Mouse (Mus musculus) liver, embryonic 16.5 days (tissue): ENCODE measurements around the gene Nkap. TPM values are rescaled to one million over a fixed set of nuclear protein-coding genes. Genes with fewer than 3 reads are reported as not detected.
"Not testable (repeated sequence)": the region's sequence is repeated elsewhere in the genome, so short reads cannot be mapped to it uniquely, and the experiment has no call there.

Experiments used
- ATAC-seq: fragments of 200-750 bp; cut with Nextera tagmentation; 2 replicates; pipeline ENCODE4 v1.8.0; 2017; ENCODE audit warnings: low read depth, mild to moderate bottlenecking, moderate number of reproducible peaks, moderate library complexity
- H3K27ac ChIP-seq: fragments of 300-500 bp; sonication (generic); 2 replicates; pipeline ENCODE4 v1.5.1; 2014; ENCODE audit warnings: mild to moderate bottlenecking, low read length
- H3K27me3 ChIP-seq: fragments of 300-500 bp; sonication (generic); 2 replicates; pipeline ENCODE4 v1.6.1; 2014; ENCODE audit warnings: low read depth, low read length, mixed read lengths; ENCODE audit not compliant: control insufficient read depth, insufficient read depth
- H3K36me3 ChIP-seq: fragments of 300-500 bp; sonication (generic); 2 replicates; pipeline ENCODE4 v1.6.1; 2014; ENCODE audit warnings: mild to moderate bottlenecking; ENCODE audit not compliant: control insufficient read depth, insufficient read depth
- H3K4me1 ChIP-seq: fragments of 300-500 bp; sonication (generic); 2 replicates; pipeline ENCODE4 v1.6.1; 2014; ENCODE audit warnings: low read depth, low read length, mixed read lengths; ENCODE audit not compliant: control insufficient read depth
- H3K4me2 ChIP-seq: fragments of 300-500 bp; sonication (generic); 2 replicates; pipeline ENCODE4 v1.6.1; 2014; ENCODE audit warnings: low read depth, low read length, mixed read lengths
- H3K4me3 ChIP-seq: fragments of 300-500 bp; sonication (generic); 2 replicates; pipeline ENCODE4 v1.5.1; 2014; ENCODE audit warnings: low read depth, mild to moderate bottlenecking, low read length
- H3K9ac ChIP-seq: fragments of 300-500 bp; sonication (generic); 2 replicates; pipeline ENCODE4 v1.6.1; 2014; ENCODE audit warnings: low read depth, low read length
- H3K9me3 ChIP-seq: fragments of 300-500 bp; sonication (generic); replicated peaks from 2 replicates; pipeline ENCODE4 v1.6.1; 2016; ENCODE audit warnings: low read length; ENCODE audit not compliant: control insufficient read depth
- WGBS: fragments of 180-500 bp; shearing (Covaris S2); extraction: QIAGEN DNeasy Blood & Tissue Kit; methylation state at CpG from one replicate; pipeline ENCODE4 v1.1.7; 2014; ENCODE audit not compliant: insufficient replicate concordance; 5-methylcytosine and 5-hydroxymethylcytosine counted together
- polyA plus RNA-seq: library from polyadenylated mRNA; unstranded; fragments of >200 nt; fragmentation: Nextera tagmentation; extraction: Ambion mirVana; gene quantifications from 2 replicates; pipeline ENCODE4 v1.2.1, GENCODE M21; 2015

The Nkap gene
- polyA plus RNA-seq, 1 experiment from 2014 or later, result 5.1 TPM

DNA sequence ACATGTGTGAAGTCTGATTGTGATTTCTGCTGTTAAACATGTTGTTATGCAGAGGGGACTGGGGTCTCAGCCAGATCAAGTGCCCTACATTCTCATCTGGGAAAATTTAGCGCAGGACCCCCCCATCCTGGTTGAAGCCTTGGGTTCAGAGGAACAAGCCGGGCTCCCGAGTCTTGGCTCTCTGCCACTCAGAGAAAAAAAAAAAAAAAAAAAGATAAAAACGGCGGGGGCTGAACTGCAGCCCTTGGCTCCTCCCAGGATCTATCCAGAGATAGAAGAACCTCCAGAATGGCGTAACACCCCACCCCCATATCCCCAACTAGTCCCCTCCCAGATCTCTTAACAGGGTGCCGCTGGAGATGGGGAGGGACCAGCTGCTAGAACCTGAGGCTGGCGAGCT is 57.8 kb downstream of the Nkap start:
- H3K4me1 ChIP-seq, H3K27ac ChIP-seq, H3K27me3 ChIP-seq, ATAC-seq, H3K36me3 ChIP-seq, H3K9ac ChIP-seq, H3K9me3 ChIP-seq, H3K4me3 ChIP-seq, H3K4me2 ChIP-seq: not testable (repeated sequence)
- 31% methylated on average over 8 of the region's 8 CpGs for WGBS

GRCm38 (mm10) chrX:37190755-37191104 is 64.1 kb downstream of the Nkap start:
- Histone ChIP-seq H3K27ac (no peak overlapping the region), H3K27me3 (no peaks in the 10 kb centered on the region), H3K4me1 (no peaks in the 10 kb centered on the region; the same call in 1 of the 2 replicates), H3K9ac (peak overlapping the region; percentile 53), H3K4me2 (peak overlapping the region; percentile 76), H3K9me3 (no peaks in the 10 kb centered on the region), H3K4me3 (peak overlapping the region; percentile 72), H3K36me3 (no peaks in the 10 kb centered on the region)
- no peak for ATAC-seq
- 16% methylated on average over 20 of the region's 20 CpGs for WGBS

DNA sequence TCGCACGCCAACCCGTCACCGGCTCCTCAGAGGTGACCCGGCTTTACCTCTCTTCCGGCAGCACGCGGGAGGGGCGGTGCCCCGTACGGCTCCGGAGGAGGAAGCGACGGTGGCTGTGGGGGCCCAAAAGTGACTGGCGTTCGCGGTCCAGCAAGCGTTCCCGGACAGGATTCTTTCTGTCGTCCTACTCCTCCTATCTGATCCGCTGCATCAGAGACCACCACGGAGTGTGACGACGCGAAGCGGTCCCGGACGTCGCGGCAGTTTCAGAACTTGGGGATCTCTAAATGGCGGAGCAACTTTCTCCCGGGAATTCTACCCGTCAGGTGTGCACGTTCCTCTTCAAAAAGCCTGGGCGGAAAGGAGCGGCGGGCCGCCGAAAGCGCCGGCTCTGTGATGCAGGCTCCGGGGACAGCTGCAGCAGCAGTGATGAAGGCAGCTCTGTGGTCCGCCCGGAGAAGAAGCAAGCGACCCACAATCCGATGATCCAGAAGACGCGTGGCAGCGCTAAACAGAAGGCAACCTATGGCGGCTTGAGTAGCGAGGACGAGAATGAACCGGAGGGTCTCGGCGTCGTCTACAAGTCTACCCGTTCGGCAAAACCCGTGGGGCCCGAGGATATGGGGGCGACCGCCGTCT is 64.6 kb downstream of the Nkap start, which contains the start of the genes Ndufa1 and Rnf113a1:
Gene Ndufa1 (minus strand): TSS at position 59 of the 639 bp plus-strand sequence.
Gene Rnf113a1 (plus strand): TSS at position 141 of the 639 bp plus-strand sequence.
- 15% methylated on average over 63 of the region's 63 CpGs for WGBS

GRCm38 (mm10) chrX:37191744-37192379 is 65.3 kb downstream of the Nkap start:
- no peaks in the 10 kb centered on the region; the same call in 1 of the 2 replicates for H3K4me1 ChIP-seq
- no peaks in the 10 kb centered on the region for H3K9me3 ChIP-seq
- H3K9ac ChIP-seq, result peak overlapping the region; percentile 64
- ATAC-seq, result no peak
- H3K27me3 ChIP-seq, result no peaks in the 10 kb centered on the region
- H3K4me3 ChIP-seq, result peak overlapping the region; percentile 72
- H3K27ac ChIP-seq, result no peak overlapping the region
- H3K36me3 ChIP-seq, result no peaks in the 10 kb centered on the region
- 18% methylated on average over 28 of the region's 28 CpGs for WGBS
- peak overlapping the region; percentile 76 for H3K4me2 ChIP-seq

More for the DNA sequence above, 64.6 kb downstream of the Nkap start, which contains the start of the genes Ndufa1 and Rnf113a1:
- no peaks in the 10 kb centered on the region for H3K36me3 ChIP-seq
- peak; percentile 90 for ATAC-seq
- H3K27ac ChIP-seq, result no peak within 1 kb of the TSS
- H3K9ac ChIP-seq, result peak within 1 kb of the TSS; percentile 64
- H3K27me3 ChIP-seq, result no peaks in the 10 kb centered on the region
- H3K9me3 ChIP-seq, result no peaks in the 10 kb centered on the region
- H3K4me3 ChIP-seq, result peak within 1 kb of the TSS; percentile 72
- no peaks in the 10 kb centered on the region; the same call in 1 of the 2 replicates for H3K4me1 ChIP-seq
- H3K4me2 ChIP-seq, result peak within 1 kb of the TSS; percentile 76

DNA sequence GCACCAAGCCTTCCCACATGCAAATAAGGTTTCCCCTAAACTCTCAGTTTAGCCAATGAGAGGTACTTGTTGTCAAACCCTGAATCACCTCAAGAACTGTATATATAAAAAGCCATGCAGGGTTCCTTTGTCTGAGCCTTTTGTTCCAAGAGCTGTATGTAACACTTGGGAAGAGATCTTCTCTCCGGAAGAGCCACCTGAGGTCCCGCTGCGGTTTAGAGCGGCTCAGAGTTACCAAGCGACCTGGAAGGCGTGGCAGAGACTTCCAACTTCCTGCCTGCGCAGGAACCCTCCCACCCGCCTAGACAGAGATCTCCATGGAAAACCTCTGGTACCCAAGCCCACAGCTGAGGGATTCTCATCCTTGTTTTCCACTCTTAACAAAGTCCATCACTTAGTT is 72.1 kb downstream of the Nkap start:
- H3K4me2 ChIP-seq, result no peak overlapping the region
- H3K9ac ChIP-seq, result no peak overlapping the region
- H3K27ac ChIP-seq, result no peak overlapping the region
- ATAC-seq, result no peak
- no peaks in the 10 kb centered on the region for H3K27me3 ChIP-seq
- 43% methylated on average over 8 of the region's 8 CpGs for WGBS
- no peaks in the 10 kb centered on the region for H3K4me1 ChIP-seq
- H3K9me3 ChIP-seq, result no peaks in the 10 kb centered on the region
- H3K4me3 ChIP-seq, result no peak overlapping the region
- no peaks in the 10 kb centered on the region for H3K36me3 ChIP-seq

Other genes with a start within 250 kb of the Nkap start
- gene Nkrf, start 223.9 kb upstream of the Nkap start, polyA plus RNA-seq, result 0.47 and 0.51 TPM in 2 replicates
- gene Sept6, start 135.0 kb upstream of the Nkap start, polyA plus RNA-seq, result 4.0 and 4.3 TPM in 2 replicates
- not detected in 2 replicates for gene Sowahd, start 78.0 kb upstream of the Nkap start, polyA plus RNA-seq
- gene Rpl39, start 41.4 kb upstream of the Nkap start, polyA plus RNA-seq, result 281 and 327 TPM in 2 replicates
- gene Upf3b, start 16.5 kb upstream of the Nkap start, polyA plus RNA-seq, result 8.9 and 9.7 TPM in 2 replicates
- gene Akap14, start 42.0 kb downstream of the Nkap start, polyA plus RNA-seq, result 0.05 TPM in 1 of 2 replicates, not detected in the other
- 213 and 241 TPM in 2 replicates for gene Ndufa1, start 64.4 kb downstream of the Nkap start, polyA plus RNA-seq
- 2.2 and 2.4 TPM in 2 replicates for gene Rnf113a1, start 64.5 kb downstream of the Nkap start, polyA plus RNA-seq
- not detected in 2 replicates for gene Gm9, start 84.2 kb downstream of the Nkap start, polyA plus RNA-seq
- not detected in 2 replicates for gene Rhox1, start 95.5 kb downstream of the Nkap start, polyA plus RNA-seq
- not detected in 2 replicates for gene Rhox2a, start 118.2 kb downstream of the Nkap start, polyA plus RNA-seq
- not detected in 2 replicates for gene Rhox3a, start 123.1 kb downstream of the Nkap start, polyA plus RNA-seq
- gene Rhox4a, start 138.5 kb downstream of the Nkap start, polyA plus RNA-seq, result not detected in 2 replicates